Mouse (Mus musculus) CH12.LX (cell line): Measurements from ENCODE around the gene Ttc41. TPM values are rescaled to one million over a fixed set of nuclear protein-coding genes. Genes with fewer than 3 reads are reported as not detected.

ENCODE experiments used
- DNase-seq: peaks from one replicate; pipeline ENCODE4 v3.0.0-alpha.2; 2013; ENCODE audit errors: extremely low read depth
- H3K27ac ChIP-seq: 2 replicates; pipeline ENCODE4 v1.5.1; 2012; ENCODE audit warnings: low read depth, mild to moderate bottlenecking, control low read depth, moderate library complexity; ENCODE audit not compliant: insufficient read depth
- H3K27me3 ChIP-seq: replicated peaks from 2 replicates; pipeline ENCODE3; 2012; ENCODE audit warnings: inconsistent platforms
- H3K36me3 ChIP-seq, 2 experiments: replicated peaks in 1 of 2; 2 replicates each; pipeline versions ENCODE3 to v1.6.1; 2012; ENCODE audit warnings: inconsistent platforms in 1 of 2, low read length in 1 of 2, mild to moderate bottlenecking in 1 of 2, mixed read lengths in 1 of 2, moderate library complexity in 1 of 2; ENCODE audit not compliant: control insufficient read depth in 1 of 2, insufficient read depth in 1 of 2
- H3K4me1 ChIP-seq, 2 experiments: 2 replicates each; pipeline ENCODE4 v1.6.1; 2012; ENCODE audit warnings: inconsistent platforms in 1 of 2, moderate library complexity in 1 of 2; ENCODE audit not compliant: insufficient read depth in 2 of 2, control insufficient read depth in 1 of 2
- H3K4me2 ChIP-seq: 2 replicates; pipeline ENCODE4 v1.6.1; 2012; ENCODE audit warnings: low read depth, mild to moderate bottlenecking, control low read depth; ENCODE audit not compliant: poor library complexity, insufficient read depth, severe bottlenecking
- H3K4me3 ChIP-seq, 3 experiments: fragments of 150-350 bp in 1 of 3; sonication (generic) in 1 of 3; replicated peaks in 1 of 3; 2 replicates each; pipeline versions ENCODE3 to v1.5.1; 2011 to 2012; ENCODE audit warnings: low read depth in 2 of 3, low read length in 2 of 3, mild to moderate bottlenecking in 2 of 3, moderate library complexity in 2 of 3, control low read depth in 1 of 3, improper control_type of control experiment in 1 of 3, inconsistent platforms in 1 of 3, mixed read lengths in 1 of 3; ENCODE audit not compliant: poor library complexity in 1 of 3
- H3K79me2 ChIP-seq: replicated peaks from 2 replicates; pipeline ENCODE4 v1.6.1; 2012; ENCODE audit warnings: mild to moderate bottlenecking, moderate library complexity; ENCODE audit not compliant: control insufficient read depth, poor library complexity, insufficient read depth, severe bottlenecking; ENCODE audit errors: extremely low read depth
- H3K9ac ChIP-seq: 2 replicates; pipeline ENCODE4 v1.6.1; 2012; ENCODE audit warnings: low read depth, mild to moderate bottlenecking, control low read depth, moderate library complexity; ENCODE audit not compliant: insufficient read depth
- H3K9me3 ChIP-seq: replicated peaks from 2 replicates; pipeline ENCODE3; 2012; ENCODE audit warnings: low read length, inconsistent platforms, mixed read lengths
- CHD1 ChIP-seq: IDR thresholded peaks from 2 replicates; pipeline ENCODE4 v1.6.1; 2012; ENCODE audit warnings: low read depth, low read length, improper control_type of control experiment, inconsistent platforms
- CTCF ChIP-seq, 2 experiments: IDR thresholded peaks in 1 of 2; conservative IDR thresholded peaks in 1 of 2; 2 replicates each; pipeline ENCODE4 v1.5.1; 2011 to 2012; ENCODE audit warnings: low read depth in 2 of 2, low read length in 2 of 2, improper control_type of control experiment in 1 of 2, inconsistent platforms in 1 of 2, mild to moderate bottlenecking in 1 of 2, moderate library complexity in 1 of 2
- E2F4 ChIP-seq: IDR thresholded peaks from 2 replicates; pipeline ENCODE4 v1.6.1; 2011; ENCODE audit warnings: low read depth, low read length, improper control_type of control experiment; ENCODE audit not compliant: insufficient replicate concordance
- EP300 ChIP-seq: IDR thresholded peaks from 2 replicates; pipeline ENCODE4 v1.6.1; 2011; ENCODE audit warnings: low read length, improper control_type of control experiment
- JUN ChIP-seq: IDR thresholded peaks from 2 replicates; pipeline ENCODE4 v1.6.1; 2011; ENCODE audit warnings: low read depth, mild to moderate bottlenecking, low read length, improper control_type of control experiment, moderate library complexity; ENCODE audit not compliant: insufficient read depth
- KAT2A ChIP-seq: IDR thresholded peaks from 2 replicates; pipeline ENCODE4 v1.6.1; 2012; ENCODE audit warnings: low read length, improper control_type of control experiment, inconsistent platforms; ENCODE audit not compliant: insufficient replicate concordance
- MAFK ChIP-seq: IDR thresholded peaks from 2 replicates; pipeline ENCODE4 v1.6.1; 2011; ENCODE audit warnings: low read length, improper control_type of control experiment; ENCODE audit not compliant: insufficient replicate concordance
- MAX ChIP-seq: IDR thresholded peaks from 2 replicates; pipeline ENCODE4 v1.6.1; 2011; ENCODE audit warnings: low read length, improper control_type of control experiment
- MAZ ChIP-seq: IDR thresholded peaks from 2 replicates; pipeline ENCODE4 v1.6.1; 2012; ENCODE audit warnings: low read depth, mild to moderate bottlenecking, inconsistent platforms, low read length, improper control_type of control experiment, moderate library complexity
- MXI1 ChIP-seq: IDR thresholded peaks from 2 replicates; pipeline ENCODE4 v1.6.1; 2011; ENCODE audit warnings: mild to moderate bottlenecking, low read depth, low read length, improper control_type of control experiment
- POLR2A ChIP-seq: IDR thresholded peaks from 2 replicates; pipeline ENCODE4 v1.6.1; 2011; ENCODE audit warnings: low read depth, mild to moderate bottlenecking, improper control_type of control experiment, low read length
- RAD21 ChIP-seq: IDR thresholded peaks from 2 replicates; pipeline ENCODE4 v1.6.1; 2011; ENCODE audit warnings: low read depth, mild to moderate bottlenecking, low read length, improper control_type of control experiment, moderate library complexity
- SMC3 ChIP-seq: IDR thresholded peaks from 2 replicates; pipeline ENCODE4 v1.6.1; 2011; ENCODE audit warnings: low read depth, low read length, improper control_type of control experiment
- TBP ChIP-seq: conservative IDR thresholded peaks from 2 replicates; pipeline ENCODE4 v1.6.1; 2011; ENCODE audit warnings: low read depth, low read length, improper control_type of control experiment
- TCF12 ChIP-seq: IDR thresholded peaks from 2 replicates; pipeline ENCODE4 v1.6.1; 2014; ENCODE audit warnings: low read depth, mild to moderate bottlenecking, inconsistent platforms, low read length, improper control_type of control experiment
- UBTF ChIP-seq: IDR thresholded peaks from 2 replicates; pipeline ENCODE4 v1.6.1; 2012; ENCODE audit warnings: low read depth, mild to moderate bottlenecking, inconsistent platforms, low read length, improper control_type of control experiment, moderate library complexity
- ZKSCAN1 ChIP-seq: IDR thresholded peaks from 2 replicates; pipeline ENCODE4 v1.6.1; 2012; ENCODE audit warnings: low read depth, inconsistent platforms, low read length, improper control_type of control experiment, borderline replicate concordance
- ZMIZ1 ChIP-seq: IDR thresholded peaks from 2 replicates; pipeline ENCODE4 v1.6.1; 2012; ENCODE audit warnings: low read depth, mild to moderate bottlenecking, inconsistent platforms, low read length, improper control_type of control experiment
- dilution Hi-C: fragments of 300-500 bp; cut with MboI; formaldehyde crosslinking; loops from 2 replicates; pipeline ENCODE4 v1.14.3; 2020; ENCODE audit warnings: low sequenced_read_pairs; ENCODE audit not compliant: extremely low pct_unique_long_range_greater_than_20kb, extremely low pct_ligation_motif_present
- in situ Hi-C: fragments of 300-500 bp; cut with MboI; formaldehyde crosslinking; loops from 3 replicates; pipeline ENCODE4 v1.14.3; 2019; ENCODE audit warnings: low sequenced_read_pairs, low pct_ligation_motif_present, low pct_unique_long_range_greater_than_20kb, mixed read lengths
- polyA plus RNA-seq: library from polyadenylated mRNA; unstranded; fragments of >175 nt; gene quantifications from 2 replicates; pipeline ENCODE4 v1.2.1, GENCODE M21; 2012; ENCODE audit warnings: low read depth; ENCODE audit not compliant: insufficient read length
- total RNA-seq, 2 experiments: library from RNA; depleted of rRNA; stranded (reverse); fragments of 300-350 nt in 1 of 2; fragments of >200 nt in 1 of 2; gene quantifications; 2 replicates each; pipeline ENCODE4 v1.2.3; 2012 to 2014

Gene Ttc41
- total and polyA plus RNA-seq, 3 experiments, result 3.6 to 4.4 (median 4.2) TPM

DNA sequence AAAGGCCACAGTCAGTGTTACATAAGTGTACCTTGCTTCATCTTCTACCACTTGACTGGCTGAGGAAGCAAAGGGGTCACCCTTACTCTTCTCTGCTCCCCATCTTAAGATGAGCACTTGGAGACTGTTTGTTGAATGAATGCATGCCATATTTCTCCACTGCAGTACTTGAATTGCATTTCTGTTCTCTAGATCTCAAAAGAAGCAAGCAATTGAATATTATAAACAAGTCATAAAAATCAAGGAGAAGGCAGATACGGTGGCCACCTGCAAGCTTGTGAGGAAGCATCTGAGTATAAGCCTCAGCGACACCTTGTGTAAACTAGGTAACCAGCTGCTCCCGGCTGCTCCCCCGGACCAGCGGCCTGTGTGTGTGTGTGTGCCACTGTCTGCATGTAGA lies 58.1 kb downstream of the Ttc41 start, which contains the start of gene Gm49358:
TSS of gene Gm49358 (plus strand) at position 301 of the 400 bp plus-strand sequence.
- Histone ChIP-seq H3K27me3 (no peaks in the 10 kb centered on the region), H3K79me2 (no peaks in the 10 kb centered on the region), H3K4me3 (no peak within 1 kb of the TSS), H3K27ac (no peak within 1 kb of the TSS), H3K4me2 (no peak within 1 kb of the TSS)
- no peak for TF ChIP-seq TCF12
- TF ChIP-seq UBTF, result no peak
- no peak for TF ChIP-seq ZMIZ1
- TF ChIP-seq MAZ, result no peak
- no peak for TF ChIP-seq E2F4
- TF ChIP-seq CHD1, result no peak
- TF ChIP-seq TBP, result no peak
- TF ChIP-seq MAFK, result no peak
- TF ChIP-seq RAD21, result no peak
- TF ChIP-seq KAT2A, result no peak
- TF ChIP-seq MAX, result no peak
- TF ChIP-seq ZKSCAN1, result no peak
- TF ChIP-seq SMC3, result no peak
- TF ChIP-seq, all 38 proteins: peak for 0
- Histone ChIP-seq H3K9ac (no peak within 1 kb of the TSS), H3K4me1 (peaks cover under 1 to 33% of the 10 kb centered on the region in 2 experiments; a peak in 3 of 4 replicates), H3K9me3 (peaks cover 6% of the 10 kb centered on the region), H3K36me3 (peaks cover 0 to under 1% of the 10 kb centered on the region in 2 experiments)
- dilution Hi-C loops (no loop called here), in situ Hi-C loops (no loop called here)
- no peak for DNase-seq

DNA sequence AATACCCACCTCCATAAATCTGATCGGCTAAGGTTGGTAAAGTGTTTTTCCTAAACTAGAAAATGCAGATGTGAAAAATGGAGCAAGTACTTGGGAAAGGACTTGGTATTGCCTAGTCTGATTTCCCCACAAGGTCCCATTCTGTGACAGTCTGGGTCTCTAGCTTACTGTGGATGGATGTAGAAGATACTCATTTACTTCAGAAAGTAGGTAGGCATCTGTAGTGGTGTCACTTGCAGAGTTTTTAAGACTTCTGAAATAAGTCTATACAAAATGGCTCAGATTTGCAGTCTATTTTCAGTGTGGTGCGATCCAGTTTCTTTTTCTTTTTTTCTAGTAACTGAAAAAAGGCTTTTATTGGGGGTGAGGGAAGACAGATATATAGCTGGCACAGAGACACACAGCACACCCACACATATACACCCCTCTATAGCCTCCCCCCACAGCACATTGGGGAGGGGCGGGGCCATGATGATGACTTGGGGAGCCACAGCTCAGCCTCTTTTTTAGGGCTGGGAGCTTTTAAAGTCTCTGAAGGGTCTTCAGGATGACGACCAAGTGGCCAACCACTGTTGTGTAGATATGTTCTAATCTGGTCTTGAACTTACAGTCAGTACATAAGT lies 59.8 kb downstream of the Ttc41 start:
- no peak for DNase-seq
- peaks cover 0 to 28% of the 10 kb centered on the region in 2 experiments; a peak in 2 of 4 replicates for H3K4me1 ChIP-seq
- no peaks in the 10 kb centered on the region for H3K27me3 ChIP-seq
- in situ Hi-C loops (no loop called here), dilution Hi-C loops (no loop called here)
- peaks cover 6% of the 10 kb centered on the region for H3K9me3 ChIP-seq
- no peaks in the 10 kb centered on the region for H3K79me2 ChIP-seq
- no peak overlapping the region for H3K27ac ChIP-seq
- no peak overlapping the region for H3K4me2 ChIP-seq
- H3K4me3 ChIP-seq, result no peak overlapping the region
- TF ChIP-seq EP300, result no peak
- TF ChIP-seq CHD1, result no peak
- no peak for TF ChIP-seq JUN
- TF ChIP-seq POLR2A, result no peak
- no peak for TF ChIP-seq RAD21
- TF ChIP-seq SMC3, result no peak
- no peak for TF ChIP-seq MXI1
- TF ChIP-seq MAZ, result no peak
- TF ChIP-seq E2F4, result no peak
- TF ChIP-seq CTCF (conservative IDR thresholded peaks at IDR 0.05 in 1 of 2, IDR thresholded peaks at IDR 0.05 in 1 of 2; ENCODE audit: low read depth in 2 of 2, low read length in 2 of 2), result no peak
- H3K9ac ChIP-seq, result no peak overlapping the region
- H3K36me3 ChIP-seq, result no peaks in the 10 kb centered on the region
